ENCODE assay signal across 9 mouse cellular contexts in the genomic region with DNA sequence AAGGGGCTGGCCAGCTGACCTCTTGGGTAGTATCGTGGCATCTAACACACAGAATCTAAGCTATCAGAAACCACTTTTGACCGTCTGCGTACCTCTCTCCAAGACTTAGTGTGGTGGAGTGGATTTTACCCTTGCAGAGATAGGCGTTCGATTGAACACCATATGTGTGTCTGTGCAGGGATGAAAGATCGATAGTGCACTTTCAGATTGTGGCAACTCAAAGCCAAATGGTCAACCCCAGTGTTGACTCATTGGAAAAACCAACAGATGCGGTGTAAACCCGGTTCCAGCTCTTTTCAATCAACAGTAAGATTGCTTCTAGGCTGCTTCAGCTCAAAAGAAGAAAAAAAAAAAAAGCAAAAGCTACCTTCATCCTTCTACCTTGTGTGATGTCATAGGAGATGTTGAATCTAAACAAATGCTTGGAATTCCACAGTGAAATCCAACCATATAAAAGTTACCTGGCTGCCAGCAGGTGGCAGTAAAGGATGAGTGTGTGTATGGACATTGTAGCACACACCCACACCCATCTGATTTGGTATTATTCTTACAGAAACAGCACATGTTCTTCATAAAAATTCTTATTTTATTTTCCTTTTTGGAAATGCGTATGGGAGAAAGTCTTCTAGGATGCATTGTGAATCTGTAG. TPM values are rescaled to one million over a fixed set of nuclear protein-coding genes. Genes with fewer than 3 reads are reported as not detected.
DNase-seq lines count a peak whose midpoint lies in the region; ATAC-seq and TF ChIP-seq lines count a peak whose summit lies in the region.
"Had no signal": no experiment of that assay in that cellular context is flagged by ENCODE, and none has a peak within 500 bp of the region (broad histone marks: within the 10 kb centered on the region; RNA-seq: fewer than 3 reads in every experiment).

No protein-coding gene starts in this region.

- no peak for TF ChIP-seq CTCF in liver, adult 2 months (IDR thresholded peaks at IDR 0.05; ENCODE audit: low read depth, low read length)
- peak; percentile 66 for TF ChIP-seq CTCF in cortical plate, adult 2 months (IDR thresholded peaks at IDR 0.05; ENCODE audit: extremely low read depth, insufficient read depth, low read length)

- no peak for TF ChIP-seq POLR2A in liver, adult 2 months (IDR thresholded peaks at IDR 0.05; ENCODE audit: extremely low read depth, insufficient read depth, low read length)
- no peak for TF ChIP-seq POLR2A in cortical plate, adult 2 months (IDR thresholded peaks at IDR 0.05; ENCODE audit: extremely low read depth, insufficient read depth, low read length)

- peaks cover 17% of the 10 kb centered on the region for H3K4me1 ChIP-seq in liver, adult 2 months (ENCODE audit: control insufficient read depth, insufficient read depth, low read length)
- H3K4me1 ChIP-seq in liver, embryonic 11.5 days (replicated peaks; ENCODE audit: control insufficient read depth, insufficient read depth, low read length), result peaks cover 18% of the 10 kb centered on the region
- no peaks in the 10 kb centered on the region for H3K4me1 ChIP-seq in cortical plate, adult 2 months (ENCODE audit: control insufficient read depth, insufficient read depth, low read length)

- H3K4me3 ChIP-seq in liver, adult 2 months (ENCODE audit: insufficient read depth, low read depth, low read length), result no peak overlapping the region
- H3K4me3 ChIP-seq in liver, embryonic 11.5 days (ENCODE audit: low read depth, low read length), result no peak overlapping the region
- H3K4me3 ChIP-seq in cortical plate, adult 2 months (ENCODE audit: insufficient read depth, low read length), result no peak overlapping the region

- H3K27ac ChIP-seq in liver, adult 2 months (replicated peaks; ENCODE audit: insufficient read depth, low read depth, low read length), result peak overlapping the region; percentile 97
- H3K27ac ChIP-seq in liver, embryonic 11.5 days (ENCODE audit: low read depth, low read length), result no peak overlapping the region
- no peak overlapping the region for H3K27ac ChIP-seq in cortical plate, adult 2 months (ENCODE audit: insufficient read depth, low read length)

- H3K27me3 ChIP-seq in liver, adult 2 months (ENCODE audit: control insufficient read depth, insufficient read depth, low read length), result no peaks in the 10 kb centered on the region
- no peaks in the 10 kb centered on the region for H3K27me3 ChIP-seq in liver, embryonic 11.5 days (replicated peaks; ENCODE audit: control insufficient read depth, insufficient read depth, low read length)

- 34% methylated on average over 9 of the region's 9 CpGs for WGBS in liver, adult 2 months
- 85% methylated on average over 9 of the region's 9 CpGs for WGBS in liver, embryonic 11.5 days

- H3K79me2 ChIP-seq in liver, adult 2 months (ENCODE audit: control insufficient read depth, insufficient read depth, low read length), result no peaks in the 10 kb centered on the region

- DNase-seq in adrenal gland, adult (ENCODE audit: inconsistent age in 2 of 2, low spot score in 1 of 2), result peak; percentile 28 to 71
- DNase-seq in adrenal gland, adult 8-10 months, result no peak
- DNase-seq in liver, adult 2 months (ENCODE audit: extremely low read depth, low read depth, low spot score), result peak; percentile 96
- no peak for DNase-seq in liver, embryonic 11.5 days (ENCODE audit: low spot score)
- peak; percentile 71 to 79 for DNase-seq in kidney, postnatal 4 days
- DNase-seq in spleen, adult 18-20 months, result no peak

- H3K9ac ChIP-seq in liver, adult 2 months (ENCODE audit: low read depth, low read length), result peak overlapping the region; percentile 40; the same call in 1 of the 2 replicates
- H3K9ac ChIP-seq in liver, embryonic 11.5 days (ENCODE audit: low read depth, low read length), result no peak overlapping the region

- ATAC-seq in liver, embryonic 11.5 days (replicated peaks; ENCODE audit: low FRiP score), result no peak
- ATAC-seq in megakaryocyte progenitor cell, adult 5-6 weeks (replicated peaks; ENCODE audit: poor library complexity), result peak; percentile 41; the same call in 1 of the 2 replicates

- H3K9me3 ChIP-seq in liver, embryonic 11.5 days (ENCODE audit: control insufficient read depth, low read length), result no peaks in the 10 kb centered on the region

- H3K4me2 ChIP-seq in liver, embryonic 11.5 days, result no peak overlapping the region

- no peaks in the 10 kb centered on the region; the same call in 1 of the 2 replicates for H3K36me3 ChIP-seq in liver, adult 2 months (ENCODE audit: control insufficient read depth, insufficient read depth, low read length)
- no peaks in the 10 kb centered on the region for H3K36me3 ChIP-seq in liver, embryonic 11.5 days (ENCODE audit: control insufficient read depth, insufficient read depth, low read length)

RNA-seq across cellular contexts. Expression of a gene that starts 8.8 kb away (rescaled TPM):
- under 1 TPM in 1 of 4 experiments, not detected in 3; 0.28 TPM for total RNA-seq in adrenal gland, adult 8-10 months (2022)
- total RNA-seq in liver, adult 2 months (2014; rRNA removed), result 0.07 TPM in 1 of 2 replicates, not detected in the other
- not detected in 2 replicates for polyA plus RNA-seq in liver, adult 2 months (2012; rRNA removed)
- 0.09 and 0.11 TPM in 2 replicates for polyA plus RNA-seq in liver, embryonic 11.5 days (2014; fragmentation: Nextera tagmentation; extraction: Ambion mirVana)
- not detected in 2 replicates for polyA plus RNA-seq in cortical plate, adult 2 months (2012; rRNA removed)
- total RNA-seq in megakaryocyte progenitor cell, adult 5-6 weeks (2015), result not detected in 2 replicates
- total RNA-seq in megakaryocyte progenitor cell, adult 5-6 weeks (2017), result not detected in 2 replicates
- total RNA-seq: gastrocnemius, postnatal 36 days had no signal

Comparison
In these comparisons a context has a peak if more than half of its experiments do, and no peak if none do; other contexts are left out.
1. DNase-seq: peak in adrenal gland, adult (2 of 2), liver, adult 2 months (single experiment) and kidney, postnatal 4 days (2 of 2); none in adrenal gland, adult 8-10 months (single experiment), liver, embryonic 11.5 days (single experiment) and spleen, adult 18-20 months (0 of 2).